Mouse (Mus musculus) C3H10T1/2 (cell line): ENCODE results near the gene Dupd1. TPM values are rescaled to one million over a fixed set of nuclear protein-coding genes. Genes with fewer than 3 reads are reported as not detected.

Experiments
- polyA plus RNA-seq, 2 experiments: library from polyadenylated mRNA; unstranded; fragments of >200 nt; fragmentation: generic; extraction: Trizol; gene quantifications; one replicate each; pipeline ENCODE4 v1.2.1; 2012; ENCODE audit warnings: missing spikeins in 2 of 2

Dupd1 gene
- under 1 TPM in 1 of 2 experiments, not detected in 1; 0.05 TPM for polyA plus RNA-seq

GRCm38 (mm10) chr14:21714486-21714885, at the start of gene Dupd1:
Gene Dupd1 (minus strand): TSS chr14:21714576.

GRCm38 (mm10) chr14:21750881-21751542, 36.6 kb upstream of the Dupd1 start, which contains the start of gene Dusp13:
Gene Dusp13 (minus strand): TSS chr14:21751181.

GRCm38 (mm10) chr14:21750008-21750880, 35.9 kb upstream of the Dupd1 start, which contains the start of gene Samd8:
Gene Samd8 (plus strand): TSS chr14:21750531.

Other genes starting within 250 kb of the Dupd1 start
- 1 to 10 TPM in 1 of 2 experiments, under 1 TPM in 1; 0.18 to 6.5 TPM for gene Kat6b, start 233.1 kb downstream of the Dupd1 start, polyA plus RNA-seq
- gene Samd8, start 36.0 kb upstream of the Dupd1 start, polyA plus RNA-seq, result 1 to 10 TPM; 1.4 to 3.2 TPM
- under 1 TPM; 0.07 to 0.31 TPM for gene Dusp13, start 36.6 kb upstream of the Dupd1 start, polyA plus RNA-seq
- 100 to 1,000 TPM in 1 of 2 experiments, 10 to 100 TPM in 1; 94.4 to 139 TPM for gene Vdac2, start 110.7 kb upstream of the Dupd1 start, polyA plus RNA-seq
- 10 to 100 TPM; 28.1 to 79.2 TPM for gene Comtd1, start 134.4 kb upstream of the Dupd1 start, polyA plus RNA-seq